Mouse (Mus musculus) olfactory bulb, adult 2 months (tissue): Measurements from ENCODE around the gene Slc7a7. TPM values are rescaled to one million over a fixed set of nuclear protein-coding genes. Genes with fewer than 3 reads are reported as not detected.

Source experiments
- H3K27ac ChIP-seq: fragments of 200-500 bp; 2 replicates; pipeline ENCODE4 v1.5.1; 2012; ENCODE audit warnings: low read depth, low read length; ENCODE audit not compliant: insufficient read depth
- H3K4me1 ChIP-seq: fragments of 200-500 bp; 2 replicates; pipeline ENCODE4 v1.6.1; 2012; ENCODE audit warnings: low read length; ENCODE audit not compliant: control insufficient read depth, insufficient read depth
- H3K4me3 ChIP-seq: fragments of 200-500 bp; 2 replicates; pipeline ENCODE4 v1.5.1; 2012; ENCODE audit warnings: mild to moderate bottlenecking, low read depth, low read length, moderate library complexity; ENCODE audit not compliant: insufficient read depth
- CTCF ChIP-seq: fragments of 200-500 bp; IDR thresholded peaks from 2 replicates; pipeline ENCODE4 v1.5.1; 2012; ENCODE audit warnings: low read depth, mild to moderate bottlenecking, low read length, moderate library complexity; ENCODE audit not compliant: insufficient read depth
- POLR2A ChIP-seq: fragments of 200-500 bp; IDR thresholded peaks from 2 replicates; pipeline ENCODE4 v1.6.1; 2012; ENCODE audit warnings: mild to moderate bottlenecking, low read depth, low read length, moderate library complexity; ENCODE audit not compliant: insufficient read depth
- WGBS: fragments of 180-500 bp; shearing (Covaris S2); methylation state at CpG from one replicate; pipeline ENCODE4 v1.1.7; 2018; 5-methylcytosine and 5-hydroxymethylcytosine counted together
- polyA plus RNA-seq: library from polyadenylated mRNA; stranded (reverse); fragments of >200 nt; gene quantifications from 2 replicates; pipeline ENCODE4 v1.2.4, GENCODE M21; 2012; ENCODE audit warnings: low replicate concordance; ENCODE audit not compliant: missing spikeins, insufficient read depth, insufficient read length

Slc7a7 gene
- polyA plus RNA-seq, 1 experiment, result not detected

GRCm38 (mm10) chr14:54433941-54434531 lies 16.5 kb upstream of the Slc7a7 start:
- no peak overlapping the region for H3K4me3 ChIP-seq
- peaks cover 18% of the 10 kb centered on the region for H3K4me1 ChIP-seq
- no peak for TF ChIP-seq POLR2A
- no peak for TF ChIP-seq CTCF
- H3K27ac ChIP-seq, result no peak overlapping the region
- 61% methylated on average over 12 of the region's 12 CpGs for WGBS

- Histone ChIP-seq H3K27ac (peak overlapping the region; percentile 23; the same call in 1 of the 2 replicates), H3K4me1 (peaks cover 18% of the 10 kb centered on the region), H3K4me3 (peak overlapping the region; percentile 46)
- 38% methylated on average over 17 of the region's 17 CpGs for WGBS
- TF ChIP-seq CTCF (no peak), POLR2A (no peak)
Measured at GRCm38 (mm10) chr14:54432837-54433830, 15.6 kb upstream of the Slc7a7 start.

GRCm38 (mm10) chr14:54432078-54432836 lies 14.7 kb upstream of the Slc7a7 start:
- Histone ChIP-seq H3K4me1 (peaks cover 18% of the 10 kb centered on the region), H3K27ac (peak overlapping the region; percentile 26; the same call in 1 of the 2 replicates), H3K4me3 (peak overlapping the region; percentile 46)
- 7% methylated on average over 54 of the region's 54 CpGs for WGBS
- TF ChIP-seq POLR2A, result no peak
- TF ChIP-seq CTCF, result no peak

- Histone ChIP-seq H3K4me1 (peaks cover 18% of the 10 kb centered on the region), H3K4me3 (peak within 1 kb of the TSS; percentile 46), H3K27ac (peak within 1 kb of the TSS; percentile 26; the same call in 1 of the 2 replicates)
- TF ChIP-seq CTCF (no peak), POLR2A (no peak)
- WGBS, result 1% methylated on average over 49 of the region's 49 CpGs
Measured at GRCm38 (mm10) chr14:54431334-54432077, 13.9 kb upstream of the Slc7a7 start, which contains the start of gene Mmp14. TSS of gene Mmp14 (plus strand) at chr14:54431612.

- TF ChIP-seq POLR2A, result no peak
- no peak for TF ChIP-seq CTCF
- WGBS, result 43% methylated on average over 18 of the region's 18 CpGs
- H3K4me3 ChIP-seq, result peak overlapping the region; percentile 46; the same call in 1 of the 2 replicates
- H3K27ac ChIP-seq, result peak overlapping the region; percentile 16; the same call in 1 of the 2 replicates
- peaks cover 18% of the 10 kb centered on the region for H3K4me1 ChIP-seq
Measured at GRCm38 (mm10) chr14:54430406-54431145, 13.0 kb upstream of the Slc7a7 start.

- TF ChIP-seq CTCF, result no peak
- H3K27ac ChIP-seq, result no peak overlapping the region
- H3K4me3 ChIP-seq, result no peak overlapping the region
- H3K4me1 ChIP-seq, result peaks cover 18% of the 10 kb centered on the region
- WGBS, result 53% methylated on average over 7 of the region's 7 CpGs
Measured at GRCm38 (mm10) chr14:54429332-54430093, 11.9 kb upstream of the Slc7a7 start.

- H3K4me1 ChIP-seq, result peaks cover 18% of the 10 kb centered on the region
- H3K27ac ChIP-seq, result no peak overlapping the region
- H3K4me3 ChIP-seq, result no peak overlapping the region
- TF ChIP-seq POLR2A (no peak), CTCF (no peak)
- 80% methylated on average over 5 of the region's 5 CpGs for WGBS
Measured at GRCm38 (mm10) chr14:54428421-54428820, 10.8 kb upstream of the Slc7a7 start.
